Mouse (Mus musculus) kidney, adult 2 months (tissue): Measurements from ENCODE around the gene Sgce. TPM values are rescaled to one million over a fixed set of nuclear protein-coding genes. Genes with fewer than 3 reads are reported as not detected.

ENCODE experiments used
- DNase-seq: peaks from one replicate; pipeline ENCODE4 v3.0.0; 2021
- H3K27ac ChIP-seq: fragments of 200-500 bp; 2 replicates; pipeline ENCODE4 v1.5.1; 2012; ENCODE audit warnings: low read depth, low read length, control low read depth, inconsistent platforms; ENCODE audit not compliant: insufficient read depth
- H3K27me3 ChIP-seq: fragments of 200-500 bp; replicated peaks from 2 replicates; pipeline ENCODE4 v1.6.1; 2012; ENCODE audit warnings: mild to moderate bottlenecking, moderate library complexity, low read length, inconsistent platforms; ENCODE audit not compliant: control insufficient read depth, insufficient read depth
- H3K36me3 ChIP-seq: fragments of 200-500 bp; 2 replicates; pipeline ENCODE4 v1.6.1; 2012; ENCODE audit warnings: mild to moderate bottlenecking, moderate library complexity, low read length, inconsistent platforms; ENCODE audit not compliant: control insufficient read depth, insufficient read depth
- H3K4me1 ChIP-seq: fragments of 200-500 bp; 2 replicates; pipeline ENCODE4 v1.6.1; 2011; ENCODE audit warnings: low read length; ENCODE audit not compliant: control insufficient read depth, insufficient read depth
- H3K4me3 ChIP-seq: fragments of 200-500 bp; 2 replicates; pipeline ENCODE4 v1.5.1; 2011; ENCODE audit warnings: mild to moderate bottlenecking, low read depth, low read length, control low read depth; ENCODE audit not compliant: insufficient read depth
- CTCF ChIP-seq: fragments of 200-500 bp; conservative IDR thresholded peaks from 2 replicates; pipeline ENCODE4 v1.5.1; 2011; ENCODE audit warnings: low read depth, mild to moderate bottlenecking, control low read depth, low read length, moderate library complexity, mixed read lengths; ENCODE audit not compliant: insufficient read depth, insufficient read length
- POLR2A ChIP-seq: fragments of 200-500 bp; IDR thresholded peaks from one replicate; pipeline ENCODE4 v1.6.1; 2011; ENCODE audit warnings: low read depth, low read length, control low read depth
- WGBS: fragments of 180-500 bp; shearing (Covaris S2); methylation state at CpG from one replicate; pipeline ENCODE4 v1.1.7; 2018; 5-methylcytosine and 5-hydroxymethylcytosine counted together
- polyA plus RNA-seq: library from polyadenylated mRNA; depleted of rRNA; stranded (reverse); fragments of >200 nt; gene quantifications from 2 replicates; pipeline ENCODE4 v1.2.3, GENCODE M21; 2012

The Sgce gene
- polyA plus RNA-seq, 1 experiment = 8.0 TPM

GRCm38 (mm10) chr6:4722142-4722541, 24.9 kb downstream of the Sgce start:
- no peak overlapping the region for H3K27ac ChIP-seq
- WGBS = 79% methylated on average over 6 of the region's 6 CpGs
- DNase-seq = no peak
- H3K4me1 ChIP-seq = no peaks in the 10 kb centered on the region
- H3K4me3 ChIP-seq = no peak overlapping the region
- H3K27me3 ChIP-seq = no peaks in the 10 kb centered on the region
- no peak for TF ChIP-seq CTCF
- TF ChIP-seq POLR2A = no peak
- no peaks in the 10 kb centered on the region for H3K36me3 ChIP-seq

- Histone ChIP-seq H3K27ac (no peak overlapping the region), H3K4me1 (no peaks in the 10 kb centered on the region), H3K36me3 (no peaks in the 10 kb centered on the region), H3K4me3 (no peak overlapping the region), H3K27me3 (no peaks in the 10 kb centered on the region)
- no peak for DNase-seq
- 59% methylated on average over 2 of the region's 2 CpGs for whole genome bisulfite sequencing
- no peak for TF ChIP-seq CTCF
- TF ChIP-seq POLR2A = no peak
These were observed 29.7 kb downstream of the Sgce start for GRCm38 (mm10) chr6:4717344-4717743.

- DNase-seq = no peak
- H3K27me3 ChIP-seq = no peaks in the 10 kb centered on the region
- no peaks in the 10 kb centered on the region for H3K36me3 ChIP-seq
- H3K4me1 ChIP-seq = no peaks in the 10 kb centered on the region
- H3K4me3 ChIP-seq = no peak overlapping the region
- H3K27ac ChIP-seq = no peak overlapping the region
- 96% methylated on average over 2 of the region's 2 CpGs for WGBS
- TF ChIP-seq CTCF (no peak), POLR2A (no peak)
These were observed 30.8 kb downstream of the Sgce start for GRCm38 (mm10) chr6:4716171-4716570.

GRCm38 (mm10) chr6:4708971-4709370, 38.0 kb downstream of the Sgce start:
- Histone ChIP-seq H3K27ac (no peak overlapping the region), H3K27me3 (no peaks in the 10 kb centered on the region), H3K4me1 (no peaks in the 10 kb centered on the region), H3K4me3 (no peak overlapping the region), H3K36me3 (no peaks in the 10 kb centered on the region)
- no peak for DNase-seq
- 93% methylated on average over 1 of the region's 1 CpGs for WGBS
- no peak for TF ChIP-seq CTCF
- TF ChIP-seq POLR2A = no peak

- H3K36me3 ChIP-seq = no peaks in the 10 kb centered on the region
- no peaks in the 10 kb centered on the region for H3K4me1 ChIP-seq
- TF ChIP-seq CTCF = no peak
- TF ChIP-seq POLR2A = no peak
- WGBS = 79% methylated on average over 5 of the region's 5 CpGs
- H3K27ac ChIP-seq = no peak overlapping the region
- H3K27me3 ChIP-seq = no peaks in the 10 kb centered on the region
- DNase-seq = no peak
- H3K4me3 ChIP-seq = no peak overlapping the region
These were observed 40.6 kb downstream of the Sgce start for GRCm38 (mm10) chr6:4706415-4706814.

- H3K36me3 ChIP-seq = no peaks in the 10 kb centered on the region
- no peaks in the 10 kb centered on the region for H3K27me3 ChIP-seq
- DNase-seq = no peak
- no peak overlapping the region for H3K27ac ChIP-seq
- 84% methylated on average over 7 of the region's 7 CpGs for WGBS
- TF ChIP-seq POLR2A = no peak
- TF ChIP-seq CTCF = no peak
- no peak overlapping the region for H3K4me3 ChIP-seq
- no peaks in the 10 kb centered on the region for H3K4me1 ChIP-seq
These were observed 43.1 kb downstream of the Sgce start for GRCm38 (mm10) chr6:4703908-4704307.

GRCm38 (mm10) chr6:4701641-4702040, 45.4 kb downstream of the Sgce start:
- 86% methylated on average over 8 of the region's 8 CpGs for WGBS

GRCm38 (mm10) chr6:4695778-4696177, 51.2 kb downstream of the Sgce start:
- no peak overlapping the region for H3K4me3 ChIP-seq
- WGBS = 53% methylated on average over 3 of the region's 3 CpGs
- no peak for DNase-seq
- no peak overlapping the region for H3K27ac ChIP-seq
- H3K4me1 ChIP-seq = no peaks in the 10 kb centered on the region
- H3K27me3 ChIP-seq = no peaks in the 10 kb centered on the region
- H3K36me3 ChIP-seq = no peaks in the 10 kb centered on the region
- no peak for TF ChIP-seq POLR2A
- no peak for TF ChIP-seq CTCF

More at GRCm38 (mm10) chr6:4701641-4702040, 45.4 kb downstream of the Sgce start:
- DNase-seq = no peak
- no peak overlapping the region for H3K27ac ChIP-seq
- TF ChIP-seq CTCF = no peak
- TF ChIP-seq POLR2A = no peak
- no peak overlapping the region for H3K4me3 ChIP-seq
- no peaks in the 10 kb centered on the region for H3K36me3 ChIP-seq
- no peaks in the 10 kb centered on the region for H3K4me1 ChIP-seq
- H3K27me3 ChIP-seq = no peaks in the 10 kb centered on the region
